Mouse (Mus musculus) left cerebral cortex, adult 8-10 months (tissue): ENCODE data around the gene Snrpn. TPM values are rescaled to one million over a fixed set of nuclear protein-coding genes. Genes with fewer than 3 reads are reported as not detected.
"Not testable (repeated sequence)": the region's sequence is repeated elsewhere in the genome, so short reads cannot be mapped to it uniquely, and the experiment has no call there.

Experiments
- DNase-seq, 2 experiments: peaks; one replicate each; pipeline ENCODE4 v3.0.0; 2022; ENCODE audit warnings: low spot score in 2 of 2
- total RNA-seq, 4 experiments: library from RNA; stranded (reverse); gene quantifications; 2 replicates each; pipeline ENCODE4 v1.2.4; 2022

Gene Snrpn
- total RNA-seq: 100 to 1,000 TPM; 840 to 909 (median 873) TPM

DNA sequence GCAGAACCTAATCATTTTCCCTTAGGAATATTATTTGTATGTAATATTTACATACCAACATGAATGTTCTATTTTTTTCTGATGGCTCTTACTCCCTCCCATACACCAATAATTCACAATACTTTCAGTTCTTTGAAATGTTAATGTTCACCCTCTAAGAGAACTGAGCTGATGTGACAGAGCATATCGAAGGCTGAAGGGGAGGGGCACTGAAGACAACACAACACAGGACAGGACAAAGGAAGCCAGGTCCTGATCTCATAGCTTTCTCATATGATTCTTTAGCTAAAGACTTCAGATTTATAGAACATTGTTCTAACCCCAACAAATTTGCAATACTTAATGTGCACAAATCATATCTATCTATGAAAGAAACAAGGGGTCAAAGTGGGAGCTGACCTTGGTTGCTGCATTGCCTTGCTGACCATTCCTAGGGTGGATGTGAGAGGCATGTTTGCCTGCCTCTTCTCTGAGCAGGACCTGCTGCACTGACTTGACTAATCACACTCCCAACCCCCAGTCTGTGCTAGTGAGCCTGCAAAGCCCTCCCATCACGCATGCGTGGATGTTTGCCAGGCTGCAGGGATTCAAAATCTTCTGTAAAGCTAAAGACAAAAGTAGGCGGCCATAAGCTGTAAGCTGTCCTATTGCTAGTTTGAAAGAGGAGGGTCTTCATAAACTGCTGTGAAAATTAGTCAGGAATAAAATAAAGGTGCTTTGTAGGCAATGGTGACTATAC is at the start of gene Snrpn:
Gene Snrpn, minus strand, starts transcription at position 478 of the 739 bp plus-strand sequence.
- no peak for DNase-seq

DNA sequence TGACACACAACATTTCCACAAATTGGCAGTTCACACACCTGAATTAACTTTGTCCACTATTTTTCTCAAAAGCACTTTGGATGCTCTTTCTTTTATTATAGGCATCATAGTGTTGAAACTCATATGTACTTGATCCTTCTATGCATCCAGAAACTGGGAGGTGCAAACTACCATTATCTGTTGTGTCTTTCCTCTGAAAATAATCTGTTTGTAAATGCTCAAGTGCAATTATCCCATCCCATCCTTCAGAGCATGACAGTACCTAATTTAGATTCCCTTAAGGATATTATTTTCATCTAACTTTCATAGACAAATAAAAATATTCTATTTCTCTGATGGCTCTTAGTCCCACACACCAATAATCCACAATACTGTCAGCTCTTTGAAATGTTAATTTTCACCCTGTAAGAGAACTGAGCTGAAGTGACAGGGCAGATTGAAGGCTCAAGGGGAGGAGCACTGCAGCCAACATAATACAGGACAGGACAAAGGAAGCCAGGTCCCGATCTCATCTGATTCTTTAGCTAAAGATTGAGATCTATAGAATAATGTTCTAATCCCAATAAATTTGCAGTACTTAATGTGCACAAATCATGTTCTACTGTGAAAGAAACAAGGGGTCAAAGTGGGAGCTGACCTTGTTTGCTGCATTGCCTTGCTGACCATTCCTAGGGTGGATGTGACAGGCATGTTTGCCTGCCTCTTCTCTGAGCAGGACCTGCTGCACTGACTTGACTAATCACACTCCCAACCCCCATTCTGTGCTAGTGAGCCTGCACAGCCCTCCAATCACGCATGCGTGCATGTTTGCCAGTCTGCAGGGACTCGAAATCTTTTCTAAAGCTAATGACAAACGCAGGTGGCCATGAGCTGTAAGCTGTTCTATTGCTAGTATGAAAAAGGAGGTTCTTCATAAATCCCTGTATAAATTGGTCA is 30.5 kb upstream of the Snrpn start:
- DNase-seq: peak; percentile 8 to 10

- no peak for DNase-seq
Observed at GRCm38 (mm10) chr7:60125332-60125731, 14.7 kb downstream of the Snrpn start.

- DNase-seq: not testable (repeated sequence)
Observed at GRCm38 (mm10) chr7:60123086-60123624, 16.9 kb downstream of the Snrpn start.

GRCm38 (mm10) chr7:60122434-60123085 is 17.5 kb downstream of the Snrpn start:
- DNase-seq: no peak

DNA sequence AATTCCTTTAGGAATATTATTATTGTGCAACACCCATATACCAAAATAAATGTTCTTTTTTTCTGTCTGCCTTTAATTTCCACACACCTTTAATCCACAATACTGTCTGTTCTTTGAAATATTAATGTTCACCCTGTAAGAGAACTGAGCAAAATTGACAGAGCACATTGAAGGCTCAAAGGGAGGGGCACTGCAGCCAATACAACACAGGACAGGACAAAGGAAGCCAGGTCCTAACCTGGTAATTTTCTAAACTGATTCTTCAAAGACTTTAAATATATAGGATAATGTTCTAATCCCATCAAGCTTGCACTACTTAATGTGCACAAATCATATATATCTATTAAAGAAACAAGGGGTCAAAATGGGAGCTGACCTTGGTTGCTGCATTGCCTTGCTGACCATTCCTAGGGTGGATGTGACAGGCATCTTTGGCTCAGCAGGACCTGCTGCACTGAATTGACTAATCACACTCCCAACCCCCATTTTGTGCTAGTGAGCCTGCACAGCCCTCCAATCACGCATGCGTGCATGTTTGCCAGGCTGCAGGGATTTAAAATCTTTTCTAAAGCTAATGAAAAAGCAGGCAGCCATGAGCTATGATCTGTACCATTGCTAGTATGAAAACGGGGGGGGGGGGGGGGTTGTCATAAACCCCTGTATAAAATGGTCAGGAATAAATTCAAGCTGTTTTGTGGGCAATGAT is 42.7 kb downstream of the Snrpn start:
- DNase-seq: peak in 1 of 2 experiments; percentile 5

GRCm38 (mm10) chr7:60076301-60076700 is 63.7 kb downstream of the Snrpn start:
- no peak for DNase-seq

GRCm38 (mm10) chr7:60047481-60048201 is 92.4 kb downstream of the Snrpn start:
- DNase-seq: peak; percentile 43 to 46

GRCm38 (mm10) chr7:60013186-60013585 is 126.8 kb downstream of the Snrpn start:
- DNase-seq: no peak

DNA sequence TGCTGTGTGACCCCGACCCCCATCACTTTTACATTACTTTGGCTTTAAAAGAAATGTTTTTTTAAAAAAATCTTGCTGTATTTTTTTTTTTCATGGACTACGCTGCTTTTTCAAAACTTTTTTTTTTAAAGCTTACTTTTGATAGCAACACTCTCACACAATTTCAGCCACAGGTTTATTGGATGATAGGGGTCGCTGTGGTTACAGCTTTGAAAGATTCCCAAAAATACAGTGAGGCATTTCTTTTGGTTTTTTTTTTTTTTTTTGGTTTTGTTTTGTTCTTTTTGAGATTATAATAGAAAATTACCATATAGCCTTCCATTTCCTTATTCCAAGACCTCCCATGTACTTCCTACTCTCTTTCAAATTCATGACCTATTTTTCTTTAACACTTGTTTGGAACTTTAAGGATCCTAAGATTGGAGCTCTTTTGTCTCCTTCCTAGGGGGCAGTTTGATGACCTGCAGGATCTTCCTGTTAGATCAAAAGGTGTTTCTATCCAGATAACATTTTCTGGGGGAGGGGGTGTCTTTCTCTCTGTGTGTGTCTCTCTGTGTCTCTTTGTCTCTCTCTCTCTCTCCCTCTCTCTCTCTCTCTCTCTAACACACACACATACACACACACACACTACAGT is 132.2 kb downstream of the Snrpn start:
- DNase-seq: no peak

DNA sequence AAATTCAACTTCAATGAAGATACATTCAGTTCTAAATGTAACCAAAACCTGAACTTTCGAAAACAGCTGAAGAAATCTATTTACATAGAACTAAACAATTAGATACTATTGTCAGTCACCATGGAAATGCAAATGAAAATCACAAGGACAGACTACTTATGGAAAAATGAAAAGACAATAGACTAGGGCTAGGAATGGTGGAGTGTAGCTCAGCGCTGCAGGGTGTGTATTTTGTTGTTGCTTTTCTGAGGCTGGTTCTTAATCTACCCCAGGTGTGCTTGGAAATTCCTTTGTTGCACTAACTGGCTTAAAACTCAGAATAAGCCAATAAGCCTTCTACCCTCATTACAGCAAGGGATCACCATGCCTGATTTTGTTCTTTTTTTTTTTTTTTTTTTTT is 133.8 kb downstream of the Snrpn start:
- no peak for DNase-seq

DNA sequence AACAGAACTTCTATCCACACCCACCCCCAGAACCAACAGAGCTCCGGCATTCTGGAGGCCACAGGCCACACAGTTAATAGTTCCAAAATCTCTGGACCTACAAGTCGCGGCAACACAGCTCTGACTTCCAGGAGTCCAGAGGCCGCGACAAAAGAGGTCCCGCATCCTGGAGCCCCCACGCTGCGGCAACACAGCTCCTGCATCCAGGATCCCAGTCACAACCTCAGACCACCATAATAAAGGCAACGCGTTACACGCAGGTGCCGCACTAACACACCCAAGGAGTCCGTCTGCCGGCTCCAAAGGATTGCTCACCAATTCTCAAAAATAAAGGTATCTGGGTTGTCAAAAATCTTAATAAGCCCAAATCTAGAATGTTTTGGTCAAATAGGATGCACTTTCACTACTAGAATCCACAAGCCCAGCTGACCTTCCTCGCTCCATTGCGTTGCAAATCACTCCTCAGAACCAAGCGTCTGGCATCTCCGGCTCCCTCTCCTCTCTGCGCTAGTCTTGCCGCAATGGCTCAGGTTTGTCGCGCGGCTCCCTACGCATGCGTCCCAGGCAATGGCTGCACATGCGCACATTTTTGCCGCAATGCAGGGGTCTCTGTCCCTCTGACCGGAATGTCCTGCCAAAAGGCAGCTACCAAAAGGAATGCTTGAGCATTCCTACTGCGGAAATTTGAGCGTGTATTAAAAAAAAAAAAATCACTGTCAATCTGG is 135.3 kb downstream of the Snrpn start, which contains the start of the genes Snurf and Gm38393:
Gene Snurf, minus strand, starts transcription at position 444 of the 725 bp plus-strand sequence.
Gene Gm38393, minus strand, starts transcription at position 459 of the 725 bp plus-strand sequence.
- peak; percentile 77 to 79 for DNase-seq

DNA sequence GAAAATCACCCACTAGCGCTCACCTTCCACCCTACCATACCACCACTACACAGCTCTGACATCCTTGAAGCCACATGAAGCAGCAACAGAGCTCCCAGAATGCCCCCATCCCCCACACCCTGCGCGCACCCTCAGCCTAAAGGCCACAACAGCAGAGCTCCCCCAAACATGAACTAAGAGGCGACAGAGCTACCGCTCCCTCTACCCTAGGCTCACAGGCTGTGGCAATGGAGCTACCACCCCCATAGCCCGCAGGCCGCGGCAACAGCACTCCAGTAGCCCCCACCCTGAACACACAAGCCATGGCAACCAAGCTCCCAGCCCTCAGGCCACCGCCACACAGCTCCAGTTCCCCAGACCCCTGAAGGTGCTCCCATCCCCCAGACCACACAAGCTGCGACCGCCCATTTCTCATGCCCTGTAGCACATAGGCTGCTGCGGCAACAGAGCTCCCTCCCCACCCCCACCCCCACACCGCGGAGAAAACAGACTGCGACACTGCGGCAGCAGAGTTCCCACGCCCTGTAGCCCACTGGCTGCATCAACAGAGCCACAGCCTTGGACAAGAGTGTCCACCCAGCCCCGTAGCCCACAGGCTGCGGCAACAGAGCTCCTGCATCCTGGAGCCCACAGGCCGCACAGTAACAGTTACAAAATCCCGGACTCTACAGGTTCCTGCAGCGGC is 136.0 kb downstream of the Snrpn start:
- peak; percentile 6 to 35 for DNase-seq

DNA sequence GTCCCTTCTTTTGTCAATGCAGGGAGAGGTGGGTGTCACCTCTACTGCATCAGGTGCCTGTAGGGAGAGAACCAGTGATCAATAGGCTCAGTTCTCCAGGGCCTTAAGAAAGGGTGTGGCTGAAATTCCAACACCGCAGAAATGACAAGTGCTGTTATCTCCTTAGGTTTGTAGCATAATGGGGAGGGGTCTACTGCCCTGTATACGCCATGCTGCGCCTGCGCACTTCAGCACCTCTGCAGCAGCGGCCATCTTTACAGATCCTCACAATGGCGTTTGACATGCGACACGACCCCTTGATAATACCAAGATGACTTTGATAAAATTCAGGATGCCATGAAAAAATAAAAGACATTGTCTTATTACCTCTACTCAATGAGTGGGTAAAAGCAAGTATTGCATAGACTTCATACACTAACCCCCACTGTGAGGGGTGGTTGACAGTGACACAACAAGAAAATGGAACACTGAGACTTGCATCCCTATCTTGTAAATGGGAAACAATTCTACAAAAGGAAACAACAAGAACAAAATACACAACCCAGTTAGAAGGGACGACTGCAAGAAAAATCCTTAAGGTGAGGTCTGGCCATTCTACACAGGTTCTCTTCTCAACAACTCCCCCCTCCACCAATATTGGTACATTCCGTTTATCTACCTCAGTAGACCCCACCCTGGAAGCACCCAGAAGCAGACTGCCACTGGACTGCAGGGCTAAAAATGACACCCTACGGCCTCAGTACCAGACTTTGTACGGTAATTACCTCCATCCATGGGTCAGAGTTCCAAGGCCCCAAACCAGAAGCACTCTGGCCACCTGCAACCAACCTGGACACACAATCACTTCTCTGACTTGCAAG is 136.8 kb downstream of the Snrpn start:
- DNase-seq: peak; percentile 3 to 31

DNA sequence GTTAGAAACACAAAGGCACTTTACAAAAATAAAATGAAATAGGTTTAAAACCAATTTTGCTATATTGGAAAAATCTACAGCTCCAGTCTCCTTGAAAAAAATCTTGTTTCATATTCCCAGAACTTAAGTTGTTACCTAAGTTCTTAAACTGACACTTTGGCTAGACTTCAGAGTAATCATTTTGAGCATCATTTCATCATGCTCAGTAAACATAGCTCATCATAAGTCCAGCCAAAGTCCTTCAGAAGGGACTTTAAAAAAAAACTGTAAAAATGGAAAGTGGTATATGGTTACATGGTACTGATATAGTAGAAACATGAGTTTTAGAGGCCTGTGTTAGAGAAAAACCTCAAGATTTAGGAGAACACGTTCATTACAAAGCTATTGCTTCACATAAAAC is 161.4 kb downstream of the Snrpn start:
- no peak for DNase-seq
